Mouse (Mus musculus): ENCODE data around the gene Kremen1.

Kremen1 gene

DNA sequence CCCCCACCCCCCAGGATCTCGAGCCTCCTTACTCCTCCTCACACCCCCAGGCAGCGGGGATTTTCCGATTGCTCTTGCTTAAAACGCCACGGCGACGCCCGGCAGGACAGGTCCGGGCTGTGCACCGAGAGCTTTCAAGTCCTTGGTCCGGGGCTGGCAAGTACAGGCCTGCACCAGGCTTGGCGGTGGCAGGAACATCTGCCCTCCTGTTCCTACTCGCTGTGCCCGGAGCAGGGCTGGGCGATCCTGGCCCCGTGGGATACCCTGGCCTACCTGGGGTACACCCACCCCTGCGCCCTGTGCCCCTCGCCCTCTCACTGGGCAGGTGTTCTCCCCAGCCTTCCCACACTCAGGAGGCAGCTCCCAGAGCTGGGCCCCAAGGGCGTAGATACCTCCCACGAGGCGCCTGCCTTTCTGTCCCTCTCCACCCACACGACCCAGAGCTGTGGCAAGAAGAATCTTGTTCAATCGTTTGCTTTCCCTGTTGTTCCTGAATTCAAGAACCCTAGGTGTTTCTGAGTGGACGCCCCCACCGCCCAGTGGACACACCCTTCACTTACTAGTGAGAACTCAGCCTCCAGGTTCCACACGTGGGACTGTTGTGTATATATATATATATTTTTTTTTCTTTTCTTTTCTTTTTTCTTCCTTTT is 1.8 kb upstream of the Kremen1 start:
- no peak for DNase-seq

DNA sequence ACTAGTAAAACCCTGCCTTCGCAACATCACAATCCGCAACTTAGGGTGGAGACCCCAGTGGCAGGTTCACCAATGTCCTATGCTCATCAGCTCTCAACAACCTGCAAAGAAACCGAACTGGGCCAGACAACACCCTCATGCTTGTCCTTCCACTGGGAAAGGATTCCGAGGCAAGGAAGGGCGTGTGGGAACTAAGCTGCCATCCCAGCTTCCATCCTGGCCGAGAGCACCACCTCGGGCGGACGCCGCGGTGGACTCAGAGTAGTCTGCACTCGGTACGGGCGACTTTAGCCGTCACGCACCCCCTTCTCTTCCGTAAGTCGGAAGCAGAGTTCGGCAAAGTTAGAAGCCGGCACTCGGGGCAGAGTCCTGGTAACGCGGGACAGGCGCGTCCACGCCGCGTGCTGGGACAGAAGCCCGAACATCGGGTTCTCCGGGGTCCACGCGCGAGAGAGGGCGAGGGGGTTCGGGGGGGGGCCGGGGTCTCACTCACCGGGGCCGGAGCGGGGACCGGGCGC is 357 bp downstream of the Kremen1 start:
- peak; percentile 59 for DNase-seq

DNA sequence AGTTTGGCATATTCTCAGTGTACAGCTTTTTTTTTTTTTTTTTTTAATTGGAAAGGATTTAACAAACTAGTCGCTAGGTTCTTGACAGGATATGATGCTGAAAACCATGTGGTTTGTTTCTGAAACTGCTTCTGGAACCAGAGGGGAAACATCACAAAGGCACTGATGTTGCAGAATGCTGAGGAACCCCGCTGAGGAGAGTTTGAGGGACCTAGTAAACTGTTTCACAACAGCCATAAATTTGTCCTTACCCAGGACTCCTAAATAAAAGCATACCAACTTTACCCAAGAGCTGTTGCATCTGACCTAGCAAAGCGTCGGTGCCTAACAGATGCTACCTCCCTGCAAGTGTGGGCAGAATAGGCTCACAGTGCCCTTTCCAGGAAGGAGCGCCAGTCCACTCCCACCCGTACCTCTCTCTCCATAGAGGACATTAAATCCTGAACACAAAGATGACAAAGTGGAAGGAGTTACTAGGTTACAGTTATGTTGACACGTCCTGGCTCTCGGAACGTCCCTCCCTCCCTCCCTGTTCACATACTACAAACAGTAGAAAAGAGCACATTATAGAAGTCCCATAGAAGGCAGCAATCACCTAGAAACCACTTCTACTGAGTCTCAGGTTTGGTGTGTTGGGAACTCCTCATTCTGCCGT is 1.3 kb downstream of the Kremen1 start:
- no peak for DNase-seq

DNA sequence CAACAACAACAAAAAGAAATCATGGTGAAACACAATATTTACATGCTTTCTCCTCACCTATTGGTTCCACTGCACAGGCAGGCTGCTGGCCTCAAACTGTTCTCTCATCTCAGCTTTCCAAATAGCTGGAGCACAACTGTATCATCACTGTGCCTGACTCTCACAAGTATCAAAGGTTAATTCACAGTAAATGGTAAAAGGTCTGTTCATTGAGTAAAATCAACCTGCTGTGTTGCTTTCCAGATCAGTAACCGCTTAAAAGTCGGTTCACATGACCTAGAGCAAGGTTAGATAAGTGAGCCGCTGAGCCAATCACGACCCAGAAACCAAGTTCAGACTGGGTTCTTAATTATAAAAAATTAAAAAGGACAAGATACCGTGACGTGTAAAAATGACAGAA is 3.3 kb downstream of the Kremen1 start:
- no peak for DNase-seq

DNA sequence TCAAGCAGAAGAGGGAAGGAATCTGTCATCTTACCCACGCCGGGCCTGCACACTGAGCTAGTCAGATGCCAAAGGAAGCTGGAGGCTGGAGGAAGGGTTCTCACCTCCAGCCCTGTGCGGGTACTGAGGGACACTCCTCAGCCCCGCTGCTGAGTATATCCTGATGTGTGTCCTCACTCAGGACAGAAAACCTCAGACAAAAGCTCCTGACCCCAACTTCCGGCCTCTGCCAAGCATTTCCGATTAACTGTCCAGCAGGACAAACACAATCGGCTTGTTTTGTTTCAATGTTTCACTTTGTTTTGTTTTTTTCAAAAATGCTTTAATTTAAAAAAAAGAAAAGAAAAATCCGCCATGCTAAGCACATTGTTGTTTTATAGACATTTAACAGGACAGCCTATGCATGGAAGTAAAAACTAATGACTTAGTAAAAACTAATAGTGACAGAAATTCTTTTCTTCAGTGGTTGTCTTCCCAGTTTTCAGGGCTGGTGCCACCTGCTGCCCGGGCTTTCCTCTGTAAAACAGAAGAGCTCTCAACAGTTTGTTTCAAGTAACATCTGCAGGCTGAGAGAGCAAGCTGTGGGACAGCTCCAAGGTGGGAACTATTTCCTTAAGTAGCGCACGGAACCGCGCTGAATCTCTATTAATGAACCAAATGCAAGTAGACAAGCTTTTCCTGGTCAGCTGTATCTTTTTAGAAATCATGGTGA is 4.1 kb downstream of the Kremen1 start:
- DNase-seq: no peak

DNA sequence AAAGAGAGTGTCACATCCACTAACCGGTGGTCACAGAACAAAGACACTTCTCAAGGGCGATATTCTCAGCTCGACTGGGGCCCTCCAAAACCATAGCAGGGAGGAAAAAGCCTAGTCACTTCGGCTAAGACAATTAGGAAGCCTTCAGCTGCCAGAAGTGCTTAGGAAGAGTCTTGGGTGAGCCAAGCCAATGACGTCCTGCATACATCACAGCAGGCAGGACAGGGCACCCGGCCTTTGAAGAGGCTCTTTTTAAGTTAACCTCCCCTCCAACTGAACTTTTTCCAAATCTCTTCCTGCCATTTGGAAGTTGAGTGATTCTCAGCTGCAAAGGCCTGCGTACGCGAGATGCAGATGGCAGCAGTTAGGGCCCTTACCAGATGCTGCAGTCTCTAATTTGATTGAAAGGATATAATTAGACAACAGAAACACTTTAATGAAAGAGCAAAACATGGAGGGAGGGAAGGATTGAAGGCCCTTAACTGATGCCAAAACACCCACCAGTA is 5.8 kb downstream of the Kremen1 start:
- no peak for DNase-seq

DNA sequence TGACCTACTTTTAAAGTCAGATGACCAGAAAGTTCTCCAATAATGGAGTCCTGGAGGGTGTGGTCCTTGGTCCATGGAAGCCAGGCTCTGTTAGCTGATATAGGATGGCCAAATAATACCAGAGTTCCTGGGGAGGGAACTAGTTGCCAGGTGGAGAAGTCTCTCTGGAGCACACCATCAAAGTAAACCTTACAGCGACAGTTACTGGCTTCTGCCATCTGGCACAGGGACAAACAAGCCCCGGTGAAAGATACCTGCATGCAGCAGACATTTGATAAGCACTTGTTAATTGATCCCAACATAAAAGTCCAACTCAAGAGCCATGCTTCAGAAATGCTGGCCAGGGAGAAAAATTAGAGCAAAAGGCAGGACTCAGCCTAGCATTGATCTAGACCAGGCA is 7.3 kb downstream of the Kremen1 start:
- no peak for DNase-seq

DNA sequence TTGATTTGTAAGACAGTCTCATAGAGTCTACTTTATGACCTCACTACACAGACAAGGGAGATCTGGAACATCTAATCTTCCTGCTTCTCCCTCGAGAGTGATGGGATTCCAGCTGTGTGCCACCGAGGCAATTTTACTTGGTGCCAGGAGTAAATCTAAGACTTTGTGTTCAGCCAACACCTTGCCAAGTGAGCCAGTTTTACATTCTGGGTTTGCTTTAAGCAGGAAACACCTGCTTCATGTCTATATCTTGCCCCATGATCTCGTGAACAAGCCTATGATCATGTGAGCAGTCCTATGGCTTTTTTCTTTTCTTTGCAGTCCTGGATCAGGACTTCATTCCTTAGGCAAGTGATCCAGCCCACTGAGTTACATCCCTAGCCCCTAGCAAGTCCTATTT is 7.8 kb downstream of the Kremen1 start:
- no peak for DNase-seq

DNA sequence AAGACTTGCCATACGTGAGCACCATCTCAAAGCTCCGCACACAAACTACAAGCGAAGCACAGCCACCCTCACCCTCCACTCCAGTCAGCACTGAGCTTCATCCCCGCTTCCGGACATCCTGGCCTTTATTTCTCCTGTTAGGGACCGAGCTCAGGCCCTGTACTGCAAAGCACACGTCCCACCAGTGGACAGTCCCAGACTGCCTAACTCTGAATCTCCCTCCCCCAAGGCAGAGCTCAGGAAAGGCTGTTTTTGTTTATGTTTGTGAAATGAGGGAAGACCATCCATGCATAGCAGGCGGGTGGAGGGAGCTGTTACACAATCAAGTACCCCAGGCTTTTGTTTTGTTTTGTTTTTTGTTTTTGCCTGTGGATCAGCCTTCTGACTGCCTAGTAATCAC is 8.6 kb downstream of the Kremen1 start:
- DNase-seq: no peak

DNA sequence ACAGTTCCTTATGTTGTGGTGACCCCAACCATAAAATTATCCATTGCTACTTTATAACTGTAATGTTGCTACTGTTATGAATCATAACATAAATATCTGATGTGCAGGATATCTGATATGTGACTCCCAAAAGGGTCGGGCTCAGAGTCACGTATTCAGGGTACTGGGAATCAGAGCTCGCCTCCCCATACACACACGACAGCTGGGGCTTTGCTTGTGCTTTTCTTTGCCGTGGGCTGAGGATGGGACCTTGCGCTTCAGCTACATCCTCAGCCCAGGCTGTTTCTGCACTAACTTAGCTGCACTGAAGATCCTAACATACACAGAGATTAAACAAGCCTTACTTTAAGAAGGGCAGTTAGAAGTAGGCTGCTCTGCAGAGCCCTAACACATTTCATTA is 10.2 kb downstream of the Kremen1 start:
- DNase-seq: no peak

DNA sequence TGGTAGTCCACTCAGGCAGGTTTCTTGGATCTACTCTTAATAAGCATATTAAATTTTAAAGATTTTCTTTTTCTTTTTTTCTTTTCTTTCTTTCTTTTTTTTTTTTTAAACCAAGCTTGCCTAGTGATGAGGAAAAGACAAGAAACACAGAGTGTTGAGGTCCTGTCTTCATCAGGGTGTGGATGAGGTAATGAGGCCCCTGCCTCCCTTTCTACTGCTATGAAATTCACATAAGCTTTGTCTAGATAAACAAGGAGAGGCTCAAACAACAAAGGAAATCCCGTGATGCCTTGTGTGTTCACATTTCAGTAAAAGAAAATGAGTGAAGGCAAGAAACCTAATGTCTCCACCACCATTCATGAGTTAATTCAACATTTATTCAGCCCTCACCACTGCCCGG is 13.2 kb downstream of the Kremen1 start:
- no peak for DNase-seq

DNA sequence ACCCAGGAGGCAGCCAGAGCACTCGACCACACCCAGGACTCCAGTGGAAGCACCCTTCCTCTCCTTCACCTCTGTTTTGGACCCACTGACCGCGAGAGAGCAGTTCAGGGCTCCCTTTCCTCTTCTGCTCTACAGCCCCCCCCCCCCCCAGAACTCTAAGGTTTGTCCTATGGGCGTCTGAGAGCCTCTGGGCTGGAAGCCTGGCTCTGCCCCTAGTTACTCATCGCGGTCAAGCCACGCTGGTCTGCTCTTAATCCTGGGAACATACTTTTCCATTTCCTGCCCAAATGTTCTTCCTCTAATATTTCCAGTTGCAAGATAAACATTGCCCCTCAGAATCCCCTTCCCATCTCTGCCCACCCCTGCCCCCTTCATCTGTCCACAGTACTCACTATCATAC is 15.9 kb downstream of the Kremen1 start:
- DNase-seq: no peak

DNA sequence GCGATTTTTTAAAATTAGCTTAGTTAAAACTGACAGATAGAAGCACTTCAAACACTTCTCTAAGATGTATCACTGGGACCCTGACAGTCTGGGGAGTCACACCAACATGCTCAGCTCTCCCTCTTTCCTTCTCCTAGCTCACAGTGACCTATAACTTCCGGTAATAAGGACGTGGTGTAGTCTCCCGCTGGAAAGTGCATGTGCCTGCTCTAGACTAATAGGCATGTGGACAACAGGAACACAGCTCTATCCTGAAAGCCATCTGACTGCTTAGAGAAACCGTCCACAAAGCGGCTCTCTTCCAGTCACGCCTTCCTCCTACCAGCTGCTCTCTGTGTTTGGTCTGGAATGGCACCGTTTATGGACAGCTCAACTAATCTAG is 16.6 kb downstream of the Kremen1 start:
- no peak for DNase-seq

DNA sequence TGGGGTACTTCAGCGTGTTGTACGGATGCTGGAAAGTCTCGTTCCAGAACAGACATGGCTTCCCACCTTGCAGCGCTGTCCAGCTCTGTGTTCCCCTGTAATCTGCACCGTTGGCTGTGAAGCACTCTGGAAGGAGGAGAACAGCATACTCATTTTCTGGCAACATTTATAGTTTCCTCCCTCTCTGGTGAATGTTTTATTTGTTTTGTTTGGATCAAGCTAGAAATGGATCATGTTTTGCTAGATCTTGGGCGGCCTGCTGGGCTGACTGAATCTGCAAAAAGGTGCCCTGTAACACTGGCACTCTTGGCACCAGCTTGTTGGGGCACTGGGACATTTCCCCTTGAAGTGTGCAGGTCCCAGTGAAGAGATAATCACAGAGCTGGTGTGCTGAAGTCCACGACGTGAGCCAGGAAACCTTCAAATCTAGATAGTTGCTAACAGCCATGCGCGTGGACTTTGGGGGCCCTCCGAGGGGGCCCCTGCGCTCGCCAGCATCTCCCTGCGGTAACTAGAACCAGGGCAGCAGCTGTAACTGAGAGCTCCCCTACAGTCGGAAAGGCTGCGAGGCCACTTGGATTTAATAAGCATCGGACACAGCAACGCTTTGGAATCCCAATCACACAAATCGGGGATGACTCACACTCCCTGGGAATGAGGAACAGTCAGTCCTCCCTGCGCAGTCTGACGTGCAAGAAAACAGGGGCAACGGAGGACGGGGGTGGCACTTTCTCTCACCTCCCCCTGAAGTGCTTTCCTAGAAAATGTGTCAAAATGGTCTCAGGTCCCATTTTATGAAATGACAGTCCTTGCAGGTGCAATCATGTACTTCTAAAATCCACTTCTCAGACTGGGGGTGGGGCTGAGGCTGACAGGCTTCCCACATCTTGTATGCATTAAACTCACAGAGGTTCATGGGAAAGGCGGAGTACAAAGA is 17.3 kb downstream of the Kremen1 start:
- peak; percentile 41 for DNase-seq

DNA sequence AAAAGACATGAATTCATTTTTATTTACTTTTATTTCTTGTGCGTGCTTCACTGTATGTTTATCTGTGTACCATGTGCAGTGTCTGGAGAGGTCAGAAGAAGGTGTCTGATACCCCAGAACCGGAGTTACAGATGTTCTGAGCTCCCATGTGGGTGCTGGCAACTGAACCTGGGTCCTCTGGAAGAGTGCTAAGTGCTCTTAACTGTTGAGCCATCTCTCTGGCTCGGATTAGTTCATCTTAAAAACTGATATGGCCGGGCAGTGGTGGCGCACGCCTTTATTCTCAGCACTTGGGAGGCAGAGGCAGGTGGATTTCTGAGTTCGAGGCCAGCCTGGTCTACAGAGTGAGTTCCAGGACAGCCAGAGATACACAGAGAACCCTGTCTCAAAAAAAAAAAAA is 18.1 kb downstream of the Kremen1 start:
- no peak for DNase-seq

DNA sequence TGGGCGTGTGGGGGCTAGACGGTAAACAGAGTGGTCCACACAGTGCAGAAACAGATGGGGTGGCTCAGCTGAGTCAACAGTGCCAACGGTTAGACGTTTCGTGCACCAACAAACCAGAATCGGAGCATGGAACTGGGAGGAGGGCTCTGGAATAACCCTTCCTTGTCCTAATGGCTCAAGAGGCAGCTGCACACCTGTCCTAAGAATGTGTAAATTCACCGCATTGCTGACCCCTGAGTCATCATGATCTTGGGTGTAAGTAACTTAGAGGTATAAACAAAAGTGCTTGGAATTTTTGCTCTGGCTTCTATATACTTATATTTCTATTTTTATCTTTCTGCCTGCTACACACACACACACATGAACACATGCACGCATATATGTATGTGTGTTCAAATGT is 19.2 kb downstream of the Kremen1 start:
- no peak for DNase-seq

DNA sequence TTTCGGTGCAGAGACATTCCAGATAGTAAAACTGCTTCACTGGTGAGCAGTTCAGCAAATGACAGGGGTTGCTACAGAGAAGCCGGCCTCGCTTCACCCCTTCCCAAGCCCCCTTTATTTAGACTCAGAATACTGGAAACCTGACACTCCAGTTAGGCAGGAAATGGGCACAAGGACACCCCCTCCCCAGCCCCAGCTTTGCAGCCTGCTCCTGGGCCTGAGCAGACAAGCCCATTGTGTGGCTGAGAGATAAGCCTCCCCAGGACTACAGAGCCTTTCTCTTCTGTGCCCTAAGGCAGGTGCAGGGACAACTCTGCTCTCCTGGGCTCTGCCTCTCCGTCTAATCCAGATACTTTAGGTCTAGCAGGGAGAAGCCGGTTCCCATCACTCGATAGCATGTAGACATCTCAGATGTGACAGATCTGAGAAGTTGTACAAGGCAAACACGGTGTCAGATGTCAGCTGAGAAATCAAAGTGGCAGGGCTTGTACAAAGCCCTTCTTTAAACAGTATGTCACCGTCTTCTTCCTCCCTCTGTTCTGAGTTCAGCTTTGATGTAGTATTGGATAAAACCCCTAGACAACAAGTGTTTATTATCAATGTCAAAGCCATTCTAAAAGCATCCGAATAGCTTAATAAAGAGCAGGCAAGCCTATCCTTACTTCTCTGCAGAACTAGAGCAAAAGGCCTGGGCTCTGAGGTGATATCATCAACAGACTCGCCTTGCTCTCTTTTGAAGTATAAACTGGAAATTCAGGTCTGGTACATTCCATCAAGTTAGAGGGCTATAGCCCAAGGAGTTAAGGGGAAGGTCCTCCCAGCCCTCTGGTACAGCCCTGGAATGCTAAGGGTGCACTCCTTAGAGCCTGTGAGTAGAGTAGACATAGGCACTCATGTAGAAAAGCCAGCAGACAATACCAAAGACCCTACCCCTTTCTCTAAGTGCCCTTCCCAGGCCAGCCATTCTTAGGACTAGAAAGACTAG is 21.4 kb downstream of the Kremen1 start:
- no peak for DNase-seq

DNA sequence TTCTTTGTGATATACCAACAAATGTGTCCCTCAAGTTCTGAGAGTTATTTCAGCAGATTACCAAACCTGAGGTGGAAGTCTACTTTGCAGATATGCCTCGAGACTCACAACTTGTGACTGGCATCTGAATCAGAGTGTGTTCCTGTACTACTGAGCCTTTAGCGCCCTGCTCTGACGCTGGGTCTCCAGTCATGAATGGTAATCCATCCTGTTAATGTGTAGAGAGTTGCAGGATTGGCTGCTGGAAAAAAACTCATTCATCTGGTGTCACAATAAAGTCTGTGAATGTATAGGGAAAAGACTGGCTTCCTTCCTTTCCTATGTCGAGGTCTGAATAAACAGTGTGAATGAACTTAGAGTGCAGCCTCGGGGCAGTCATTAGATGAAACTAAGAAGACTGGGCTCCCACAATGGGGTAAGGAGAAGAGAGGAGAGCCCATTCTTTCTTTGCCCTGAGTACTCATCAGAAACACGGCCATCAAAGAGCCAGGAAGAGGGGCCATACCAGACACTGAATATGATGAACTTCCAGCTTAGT is 41.4 kb downstream of the Kremen1 start:
- DNase-seq: no peak

DNA sequence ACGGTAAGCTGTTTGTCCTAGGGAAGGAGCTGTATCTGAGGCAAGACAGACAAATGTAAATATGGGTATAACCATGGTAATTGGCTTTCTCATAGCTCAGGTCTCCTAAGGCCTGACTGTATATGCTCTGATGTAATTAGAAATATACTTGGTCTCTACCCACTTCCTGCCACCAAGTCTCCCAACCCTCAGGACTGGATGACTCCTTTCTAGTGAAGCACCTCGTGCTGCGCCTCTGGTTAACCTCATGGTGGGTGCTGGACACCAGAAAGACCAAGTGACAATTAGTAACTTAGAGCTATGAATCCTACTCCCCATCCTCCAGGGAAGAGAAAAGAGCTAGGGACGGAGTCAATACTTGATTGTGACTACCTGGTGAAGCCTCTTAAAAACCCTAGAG is 42.0 kb downstream of the Kremen1 start:
- DNase-seq: no peak

DNA sequence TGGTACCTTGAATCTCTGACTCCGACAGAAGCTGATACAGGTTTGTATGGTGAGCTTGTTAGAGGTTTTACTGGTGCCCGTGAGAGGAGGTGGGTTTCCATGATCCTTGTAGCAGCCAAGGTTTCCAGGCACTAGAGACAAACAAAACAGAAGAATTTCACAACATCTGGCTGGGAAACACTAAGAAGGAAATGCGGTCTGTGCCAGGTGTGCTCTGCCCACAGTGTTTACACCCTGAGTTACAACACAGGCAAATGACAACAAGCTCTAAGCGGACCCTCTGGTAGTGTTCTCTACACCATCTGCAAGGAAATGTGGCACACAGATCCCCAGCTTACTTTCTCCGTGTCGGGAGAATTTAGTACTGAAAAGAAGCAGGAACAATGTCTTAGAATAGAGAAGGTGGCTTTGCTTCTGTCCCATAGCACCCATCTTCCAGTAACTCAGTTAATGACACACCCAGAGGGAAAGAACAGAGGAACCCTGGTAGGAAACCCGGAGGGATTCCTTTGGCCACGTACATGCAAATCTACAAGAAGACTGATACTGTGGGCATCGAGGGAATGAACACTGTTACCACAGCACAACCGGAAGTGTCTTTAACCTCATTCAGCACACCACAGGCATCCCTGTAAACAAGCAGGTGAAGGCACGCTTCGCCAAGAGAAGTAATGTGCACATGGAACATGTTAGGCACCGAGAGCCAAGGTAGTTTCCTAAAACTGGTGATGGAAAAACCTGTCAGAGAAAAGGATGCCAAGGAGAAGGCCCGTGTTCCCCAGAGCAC is 45.8 kb downstream of the Kremen1 start:
- DNase-seq: no peak
